Mouse (Mus musculus) forebrain, embryonic 13.5 days (tissue): ENCODE data around the gene Nkd1. TPM values are rescaled to one million over a fixed set of nuclear protein-coding genes. Genes with fewer than 3 reads are reported as not detected.

Source experiments
- ATAC-seq: fragments of 200-750 bp; cut with Nextera tagmentation; 2 replicates; pipeline ENCODE4 v1.8.0; 2017
- H3K27ac ChIP-seq: fragments of 300-500 bp; sonication (generic); 2 replicates; pipeline ENCODE4 v1.5.1; 2015; ENCODE audit warnings: inconsistent platforms, mild to moderate bottlenecking, moderate library complexity
- H3K27me3 ChIP-seq: fragments of 300-500 bp; sonication (generic); 2 replicates; pipeline ENCODE4 v1.6.1; 2015; ENCODE audit warnings: mild to moderate bottlenecking, inconsistent platforms
- H3K36me3 ChIP-seq: fragments of 300-500 bp; sonication (generic); 2 replicates; pipeline ENCODE4 v1.6.1; 2015; ENCODE audit warnings: mild to moderate bottlenecking, inconsistent platforms; ENCODE audit not compliant: poor library complexity, severe bottlenecking
- H3K4me1 ChIP-seq: fragments of 300-500 bp; sonication (generic); 2 replicates; pipeline ENCODE4 v1.6.1; 2015; ENCODE audit warnings: inconsistent platforms
- H3K4me2 ChIP-seq: fragments of 300-500 bp; sonication (generic); 2 replicates; pipeline ENCODE4 v1.6.1; 2015; ENCODE audit warnings: inconsistent platforms, mild to moderate bottlenecking, moderate library complexity
- H3K4me3 ChIP-seq: fragments of 300-500 bp; sonication (generic); 2 replicates; pipeline ENCODE4 v1.5.1; 2015; ENCODE audit warnings: mild to moderate bottlenecking, inconsistent platforms
- H3K9ac ChIP-seq: fragments of 300-500 bp; sonication (generic); 2 replicates; pipeline ENCODE4 v1.6.1; 2015; ENCODE audit warnings: mild to moderate bottlenecking, inconsistent platforms
- H3K9me3 ChIP-seq: fragments of 300-500 bp; sonication (generic); replicated peaks from 2 replicates; pipeline ENCODE4 v1.6.1; 2016; ENCODE audit warnings: inconsistent platforms
- WGBS: fragments of 180-500 bp; shearing (Covaris S2); methylation state at CpG from one replicate; pipeline ENCODE4 v1.1.7; 2015; 5-methylcytosine and 5-hydroxymethylcytosine counted together
- polyA plus RNA-seq: library from polyadenylated mRNA; unstranded; fragments of >200 nt; fragmentation: Nextera tagmentation; extraction: Ambion mirVana; gene quantifications from 2 replicates; pipeline ENCODE4 v1.2.1, GENCODE M21; 2015

Gene Nkd1
- polyA plus RNA-seq, 1 experiment from 2014 or later = 47.7 TPM

DNA sequence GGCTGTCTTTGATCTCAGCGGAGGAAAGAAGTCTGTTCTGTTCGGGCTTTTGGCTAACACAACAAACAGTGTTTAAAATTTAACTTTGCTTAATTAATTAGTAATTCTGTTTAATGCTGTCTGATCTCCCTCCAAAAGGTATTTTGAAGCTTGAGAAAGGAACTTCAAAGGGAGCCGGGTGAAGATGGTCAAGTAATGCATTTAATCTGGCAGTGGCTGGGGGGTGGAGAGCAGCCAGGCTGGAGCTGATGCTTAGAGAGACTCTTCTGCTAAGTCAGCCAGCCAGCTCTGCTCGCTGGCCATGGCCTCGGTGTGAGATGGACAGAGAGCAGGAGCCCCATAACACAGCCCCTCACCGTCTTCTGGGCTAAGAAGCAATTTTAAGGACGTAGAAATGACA, 58.1 kb downstream of the Nkd1 start:
- Histone ChIP-seq H3K36me3 (no peaks in the 10 kb centered on the region), H3K9me3 (no peaks in the 10 kb centered on the region), H3K4me3 (no peak overlapping the region), H3K4me1 (peaks cover 57% of the 10 kb centered on the region), H3K27me3 (no peaks in the 10 kb centered on the region), H3K9ac (no peak overlapping the region), H3K4me2 (no peak overlapping the region), H3K27ac (peak overlapping the region; percentile 62; the same call in 1 of the 2 replicates)
- 31% methylated on average over 7 of the region's 7 CpGs for WGBS
- ATAC-seq = no peak

DNA sequence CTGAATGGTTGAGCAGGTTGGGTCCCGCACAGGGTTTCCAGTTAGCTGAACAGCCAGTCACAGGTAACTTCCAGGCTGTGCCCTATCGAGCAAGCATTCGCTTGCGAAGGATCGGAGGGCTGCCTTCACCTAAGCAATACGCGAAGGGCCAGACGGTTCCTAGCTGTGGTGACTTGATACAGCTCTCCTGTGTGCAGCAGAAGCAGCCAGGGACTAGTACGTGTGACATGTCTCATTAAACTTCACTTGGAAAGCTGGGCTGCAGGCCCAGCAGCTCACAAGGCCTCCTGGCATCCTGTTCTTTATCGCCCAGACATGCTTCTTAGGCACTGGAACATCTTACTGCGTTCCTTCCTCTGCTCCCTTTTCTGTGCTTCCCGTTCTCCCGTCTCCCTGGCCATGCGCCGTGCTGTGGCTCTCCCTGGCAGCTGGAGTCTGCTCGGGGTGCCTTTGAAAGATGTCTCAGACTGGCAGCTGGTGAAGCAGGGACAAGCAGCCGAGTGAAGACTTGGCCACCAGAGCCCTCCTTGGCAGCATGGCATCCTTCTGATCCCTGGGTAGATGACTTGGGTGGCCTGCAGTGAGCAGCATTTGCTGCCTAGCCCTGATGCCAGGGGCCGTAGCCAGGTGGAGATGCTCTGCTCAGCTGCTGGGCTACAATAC, 58.6 kb downstream of the Nkd1 start:
- ATAC-seq = no peak
- Histone ChIP-seq H3K9ac (no peak overlapping the region), H3K4me2 (no peak overlapping the region), H3K27me3 (no peaks in the 10 kb centered on the region), H3K36me3 (no peaks in the 10 kb centered on the region), H3K27ac (peak overlapping the region; percentile 62), H3K4me1 (peaks cover 53% of the 10 kb centered on the region), H3K9me3 (no peaks in the 10 kb centered on the region), H3K4me3 (no peak overlapping the region)
- WGBS = 70% methylated on average over 18 of the region's 18 CpGs

DNA sequence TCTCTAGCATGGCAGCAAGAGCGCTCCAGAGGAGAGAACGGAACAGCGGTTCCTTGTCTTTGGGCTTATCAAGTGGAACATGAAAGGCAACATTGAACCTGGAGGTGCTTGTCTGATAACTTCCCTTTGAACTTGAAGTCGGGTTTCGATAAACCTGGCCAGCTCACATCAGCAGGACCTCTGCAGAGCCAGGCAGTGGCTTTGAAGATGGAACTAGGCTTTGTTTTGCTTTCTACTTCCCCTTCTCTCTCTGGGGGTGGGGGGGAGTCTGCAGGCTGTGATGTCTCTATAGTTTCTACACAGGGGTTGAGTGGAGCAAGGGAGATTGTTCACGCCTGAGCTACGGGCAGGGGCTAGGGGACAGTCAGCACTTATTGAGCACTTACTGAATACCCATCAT, 59.6 kb downstream of the Nkd1 start:
- Histone ChIP-seq H3K27me3 (no peaks in the 10 kb centered on the region), H3K4me1 (peaks cover 49% of the 10 kb centered on the region), H3K4me3 (no peak overlapping the region), H3K27ac (no peak overlapping the region), H3K9ac (no peak overlapping the region), H3K9me3 (no peaks in the 10 kb centered on the region), H3K4me2 (no peak overlapping the region), H3K36me3 (peaks cover 4% of the 10 kb centered on the region; the same call in 1 of the 2 replicates)
- 83% methylated on average over 7 of the region's 7 CpGs for WGBS
- no peak for ATAC-seq

DNA sequence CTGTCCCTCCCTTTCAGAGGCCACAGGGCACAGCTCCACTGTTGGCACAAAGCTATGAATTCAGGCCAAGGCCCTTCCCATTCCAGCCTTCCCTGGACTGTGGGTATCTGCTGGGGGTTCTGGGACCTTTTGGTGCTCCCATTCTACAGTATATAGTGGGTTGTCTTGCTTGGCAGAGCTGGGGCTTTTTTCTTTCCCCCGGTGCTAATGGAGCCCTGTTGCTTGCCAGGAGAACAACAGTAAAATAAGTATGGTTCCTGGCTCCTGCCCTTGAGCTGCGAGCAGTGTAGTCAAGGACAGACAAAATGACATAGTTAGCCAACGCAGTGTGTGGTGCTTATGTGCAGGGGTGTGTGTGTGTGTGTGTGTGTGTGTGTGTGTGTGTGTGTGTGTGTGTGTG, 62.7 kb downstream of the Nkd1 start:
- no peak for ATAC-seq
- Histone ChIP-seq H3K27me3 (no peaks in the 10 kb centered on the region), H3K9me3 (no peaks in the 10 kb centered on the region), H3K4me1 (peaks cover 23% of the 10 kb centered on the region), H3K4me2 (no peak overlapping the region), H3K9ac (no peak overlapping the region), H3K36me3 (peaks cover 18% of the 10 kb centered on the region; the same call in 1 of the 2 replicates), H3K4me3 (no peak overlapping the region), H3K27ac (no peak overlapping the region)
- 86% methylated on average over 3 of the region's 3 CpGs for WGBS

DNA sequence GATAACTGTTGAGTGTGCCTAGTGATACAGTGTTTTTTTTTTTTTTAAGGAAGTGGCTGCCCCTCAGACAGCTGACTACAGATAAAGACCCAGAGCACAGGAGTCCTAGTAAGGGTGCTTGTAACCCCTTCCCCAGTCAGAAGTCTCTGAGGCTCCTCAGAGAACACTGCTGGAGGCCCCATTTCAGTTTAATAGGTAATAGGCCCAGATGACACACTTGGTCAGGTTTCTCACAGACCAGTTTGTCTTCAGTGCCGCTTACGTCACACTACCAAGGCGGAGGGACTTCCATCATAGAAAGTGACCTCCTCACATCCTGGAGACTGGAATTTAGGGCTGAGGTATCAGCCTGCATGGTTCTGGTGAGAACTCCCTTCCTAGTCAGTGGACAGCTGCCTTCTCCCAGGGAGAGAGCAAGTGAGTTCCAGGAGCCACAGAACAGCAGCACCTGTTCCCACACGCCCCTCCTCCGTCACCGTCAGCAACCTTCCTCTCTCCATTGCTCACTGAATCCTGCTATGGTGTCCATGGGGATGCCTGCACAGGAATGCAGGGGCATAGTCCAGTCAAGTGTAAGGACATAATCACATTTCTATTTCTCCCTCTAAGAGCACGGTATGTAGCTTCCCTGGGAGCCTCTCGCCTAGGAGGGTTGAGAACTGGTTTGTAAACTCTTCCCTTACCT, 67.2 kb downstream of the Nkd1 start:
- no peak overlapping the region for H3K4me2 ChIP-seq
- H3K36me3 ChIP-seq = peaks cover 48% of the 10 kb centered on the region; the same call in 1 of the 2 replicates
- no peak overlapping the region for H3K4me3 ChIP-seq
- H3K27ac ChIP-seq = no peak overlapping the region
- H3K27me3 ChIP-seq = no peaks in the 10 kb centered on the region
- no peak overlapping the region for H3K9ac ChIP-seq
- H3K4me1 ChIP-seq = 0 out of 2 replicates have a peak, but pooled peaks cover 6% of the 10 kb centered on the region
- no peaks in the 10 kb centered on the region for H3K9me3 ChIP-seq
- no peak for ATAC-seq
- WGBS = 91% methylated on average over 8 of the region's 8 CpGs

DNA sequence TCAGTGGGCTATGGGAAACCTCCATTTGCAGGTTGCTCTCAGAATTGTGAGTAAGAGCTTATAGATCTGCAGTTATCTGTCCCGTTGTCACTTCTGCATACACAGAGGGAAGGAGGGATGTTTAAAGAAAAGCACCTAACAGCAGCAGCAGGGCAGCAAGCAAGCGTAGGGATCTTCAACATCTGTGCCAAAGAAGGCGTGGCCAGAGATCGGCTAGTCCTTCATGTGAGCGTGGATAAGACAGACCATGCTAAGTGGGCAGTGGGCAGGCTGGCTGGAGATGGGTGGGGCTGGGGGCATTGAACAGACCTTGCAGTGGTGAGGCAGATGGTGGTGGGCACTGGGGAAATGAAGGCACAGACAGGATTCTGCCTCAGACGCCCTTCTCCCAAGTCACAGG, 69.1 kb downstream of the Nkd1 start:
- Histone ChIP-seq H3K4me2 (no peak overlapping the region), H3K4me1 (peaks cover 5% of the 10 kb centered on the region), H3K9me3 (no peaks in the 10 kb centered on the region), H3K4me3 (no peak overlapping the region), H3K9ac (no peak overlapping the region), H3K27me3 (no peaks in the 10 kb centered on the region), H3K36me3 (peaks cover 46% of the 10 kb centered on the region; the same call in 1 of the 2 replicates), H3K27ac (no peak overlapping the region)
- no peak for ATAC-seq
- 82% methylated on average over 6 of the region's 6 CpGs for WGBS

DNA sequence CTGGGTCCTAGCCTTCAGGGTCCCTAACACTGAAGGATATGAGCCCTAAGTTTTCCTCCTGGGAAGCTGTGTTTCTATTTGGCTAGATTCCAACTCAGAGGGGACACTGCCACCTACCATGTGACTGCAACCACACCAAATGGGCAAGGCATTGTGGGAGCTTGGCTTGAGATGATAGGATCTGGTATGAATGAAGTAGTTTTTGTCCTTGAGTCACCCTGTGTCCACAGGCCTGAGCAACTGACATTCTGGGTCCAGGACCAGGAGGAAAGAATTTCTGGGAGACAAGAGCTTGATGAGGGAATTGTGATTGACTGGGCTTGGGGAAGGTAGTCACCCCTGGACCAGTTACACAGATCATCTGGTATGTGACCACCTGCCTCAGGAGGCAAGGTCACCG, 72.8 kb downstream of the Nkd1 start:
- no peaks in the 10 kb centered on the region for H3K27me3 ChIP-seq
- H3K36me3 ChIP-seq = peaks cover 30% of the 10 kb centered on the region; the same call in 1 of the 2 replicates
- no peak overlapping the region for H3K9ac ChIP-seq
- H3K9me3 ChIP-seq = no peaks in the 10 kb centered on the region
- ATAC-seq = no peak
- peaks cover 12% of the 10 kb centered on the region for H3K4me1 ChIP-seq
- no peak overlapping the region for H3K4me3 ChIP-seq
- no peak overlapping the region for H3K4me2 ChIP-seq
- no peak overlapping the region for H3K27ac ChIP-seq
- 91% methylated on average over 1 of the region's 1 CpGs for WGBS

DNA sequence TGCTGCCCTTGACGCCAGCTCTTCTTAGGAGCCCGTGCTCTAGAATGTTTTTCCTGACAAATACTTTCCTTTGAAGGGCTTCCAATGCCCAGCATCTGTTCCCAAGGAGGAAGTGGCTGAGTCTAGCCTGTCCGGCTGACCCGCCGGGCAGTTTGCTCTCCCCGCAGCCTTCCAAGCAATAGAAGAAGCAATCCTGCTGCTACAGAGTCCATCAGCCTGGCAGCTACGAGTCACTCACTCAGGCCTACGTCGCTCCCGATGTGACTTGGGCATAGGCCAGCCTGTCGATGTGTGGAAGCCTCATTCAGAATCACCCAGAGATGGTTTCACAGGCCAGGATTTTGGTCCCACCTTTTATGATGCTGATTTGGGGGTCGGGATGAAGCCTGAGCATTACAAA, 74.9 kb downstream of the Nkd1 start:
- Histone ChIP-seq H3K4me1 (peaks cover 12% of the 10 kb centered on the region), H3K4me3 (no peak overlapping the region), H3K9me3 (no peaks in the 10 kb centered on the region), H3K27ac (no peak overlapping the region), H3K9ac (no peak overlapping the region), H3K27me3 (no peaks in the 10 kb centered on the region), H3K36me3 (peaks cover 18% of the 10 kb centered on the region; the same call in 1 of the 2 replicates), H3K4me2 (no peak overlapping the region)
- 89% methylated on average over 12 of the region's 12 CpGs for WGBS
- no peak for ATAC-seq

DNA sequence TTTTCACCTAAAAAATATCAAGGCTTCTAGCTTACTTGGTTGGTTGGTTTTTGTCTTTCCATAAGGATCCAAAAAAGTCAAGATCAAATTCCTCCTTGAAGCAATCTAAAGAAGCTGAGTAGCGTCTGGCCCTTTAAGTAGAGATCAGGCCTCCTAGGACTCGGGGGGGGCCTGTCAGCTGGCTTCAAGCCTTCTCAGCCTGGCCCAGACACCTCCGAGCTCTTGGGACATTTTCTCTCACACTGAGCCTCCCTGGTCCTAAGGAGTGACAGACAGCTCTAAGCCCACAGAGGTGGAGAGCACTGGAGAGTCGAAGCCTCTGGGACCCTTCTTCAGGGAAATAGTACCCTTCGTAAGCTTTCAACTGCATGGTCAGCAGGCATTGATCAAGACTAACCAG, 77.4 kb downstream of the Nkd1 start:
- H3K9me3 ChIP-seq = no peaks in the 10 kb centered on the region
- no peak overlapping the region for H3K4me2 ChIP-seq
- H3K27me3 ChIP-seq = no peaks in the 10 kb centered on the region
- no peak overlapping the region for H3K4me3 ChIP-seq
- no peak overlapping the region for H3K27ac ChIP-seq
- WGBS = 74% methylated on average over 5 of the region's 5 CpGs
- H3K36me3 ChIP-seq = no peaks in the 10 kb centered on the region
- H3K4me1 ChIP-seq = peaks cover 20% of the 10 kb centered on the region
- no peak for ATAC-seq
- no peak overlapping the region for H3K9ac ChIP-seq

DNA sequence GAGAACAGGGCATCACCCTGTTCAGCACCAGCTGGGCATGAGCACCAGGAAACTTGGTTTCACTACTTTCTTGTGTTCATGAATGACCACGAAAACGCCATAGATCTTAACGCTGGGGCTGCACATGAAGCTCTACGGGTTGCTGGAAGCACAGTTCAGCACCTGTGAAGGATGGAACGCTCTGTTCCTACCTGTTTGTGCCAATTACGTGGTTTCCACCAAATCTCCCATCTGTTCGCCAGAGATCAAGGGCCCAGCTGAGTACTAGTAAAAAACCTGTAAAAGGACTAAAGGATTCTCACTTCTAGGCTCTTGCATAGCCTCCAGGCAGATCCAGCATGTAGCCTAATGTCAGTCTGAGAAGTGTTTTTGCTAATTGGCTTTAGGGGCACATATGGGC, 78.3 kb downstream of the Nkd1 start:
- Histone ChIP-seq H3K4me1 (peaks cover 28% of the 10 kb centered on the region), H3K36me3 (no peaks in the 10 kb centered on the region), H3K9me3 (no peaks in the 10 kb centered on the region), H3K4me2 (no peak overlapping the region), H3K4me3 (no peak overlapping the region), H3K27ac (no peak overlapping the region), H3K27me3 (no peaks in the 10 kb centered on the region), H3K9ac (no peak overlapping the region)
- no peak for ATAC-seq
- WGBS = 78% methylated on average over 7 of the region's 7 CpGs

DNA sequence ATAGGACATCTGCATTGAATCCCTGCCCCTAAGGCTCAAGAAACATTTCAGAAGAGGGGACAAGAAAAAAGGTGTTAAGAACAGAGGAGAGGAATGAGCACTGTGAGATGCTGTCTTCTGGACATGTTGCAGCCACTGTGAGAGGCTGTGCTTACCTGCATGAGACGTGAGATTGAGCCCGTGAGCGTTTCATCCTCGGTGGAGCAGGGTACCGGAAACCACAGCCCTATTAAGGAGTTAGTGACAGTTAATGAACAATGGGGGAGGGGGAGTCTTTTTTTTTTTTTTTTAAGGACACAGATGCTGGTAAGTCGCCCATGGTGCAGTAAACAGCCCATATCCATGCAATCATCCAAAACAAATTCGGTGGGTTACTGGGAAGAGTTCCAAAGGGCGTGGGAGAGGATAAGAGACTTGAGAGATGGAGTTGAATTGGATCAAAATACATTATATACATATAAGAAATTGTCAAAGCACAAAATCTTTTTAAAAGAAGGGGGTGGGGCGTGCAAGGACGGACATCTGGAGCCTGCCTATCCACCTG, 82.4 kb downstream of the Nkd1 start:
- 1% methylated on average over 10 of the region's 10 CpGs for WGBS
- Histone ChIP-seq H3K4me3 (peak overlapping the region; percentile 33), H3K9ac (peak overlapping the region; percentile 52)

More for the DNA sequence above, 82.4 kb downstream of the Nkd1 start:
- Histone ChIP-seq H3K27me3 (no peaks in the 10 kb centered on the region), H3K27ac (peak overlapping the region; percentile 57; the same call in 1 of the 2 replicates), H3K4me1 (peaks cover 29% of the 10 kb centered on the region), H3K36me3 (no peaks in the 10 kb centered on the region), H3K9me3 (no peaks in the 10 kb centered on the region), H3K4me2 (peak overlapping the region; percentile 63)
- ATAC-seq = peak; percentile 40
